Mouse (Mus musculus) small intestine, adult 2 months (tissue): ENCODE data around the gene Klk1b5.
"Not testable (repeated sequence)": the region's sequence is repeated elsewhere in the genome, so short reads cannot be mapped to it uniquely, and the experiment has no call there.

ENCODE experiments used
- CTCF ChIP-seq: fragments of 200-500 bp; IDR thresholded peaks from 2 replicates; pipeline ENCODE4 v1.5.1; 2012; ENCODE audit warnings: low read depth, mild to moderate bottlenecking, control low read depth, inconsistent platforms, low read length, moderate library complexity, mixed read lengths; ENCODE audit not compliant: insufficient replicate concordance, insufficient read length; ENCODE audit errors: extremely low read depth
- POLR2A ChIP-seq: fragments of 200-500 bp; IDR thresholded peaks from 2 replicates; pipeline ENCODE4 v1.6.1; 2012; ENCODE audit warnings: low read depth, mild to moderate bottlenecking, control low read depth, inconsistent platforms, low read length, moderate library complexity

DNA sequence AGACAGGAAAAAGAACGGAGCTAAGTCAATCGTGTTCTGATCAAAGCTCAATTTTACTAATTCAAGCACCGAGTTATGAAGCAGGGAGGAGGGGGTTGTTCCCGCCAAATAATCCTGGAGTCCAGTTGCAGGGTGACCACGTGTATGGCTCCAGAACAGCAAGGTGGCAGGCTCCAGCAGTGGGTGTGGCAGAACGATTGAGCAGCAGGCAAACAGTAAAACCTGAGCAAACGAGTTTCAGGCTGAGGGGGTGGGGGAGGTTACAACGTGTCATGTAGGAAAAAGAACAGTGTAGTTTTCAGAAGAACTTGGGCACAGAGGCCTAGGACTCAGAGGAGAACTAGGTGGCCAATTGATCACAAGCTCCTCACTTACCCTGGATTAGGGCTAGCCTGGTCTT is 29.2 kb upstream of the Klk1b5 start:
- not testable (repeated sequence) for TF ChIP-seq POLR2A, CTCF
